Comparison of ENCODE assay signal across 14 mouse cellular contexts in genomic region chr17:86410496-86410895, GRCm38 (mm10).
DNase-seq lines count a peak whose midpoint lies in the region; ATAC-seq and TF ChIP-seq lines count a peak whose summit lies in the region.
"Had no signal": no experiment of that assay in that cellular context is flagged by ENCODE, and none has a peak within 500 bp of the region (broad histone marks: within the 10 kb centered on the region; RNA-seq: fewer than 3 reads in every experiment).

No protein-coding gene starts in this region.

- H3K9me3 ChIP-seq in lung, embryonic 15.5 days = no peaks in the 10 kb centered on the region
- no peaks in the 10 kb centered on the region for H3K9me3 ChIP-seq in hindbrain, embryonic 13.5 days
- H3K9me3 ChIP-seq in midbrain, embryonic 12.5 days = no peaks in the 10 kb centered on the region
- no peaks in the 10 kb centered on the region for H3K9me3 ChIP-seq in stomach, postnatal 0 days (ENCODE audit: control insufficient read depth, low read length)
- H3K9me3 ChIP-seq: intestine, embryonic 15.5 days; limb, embryonic 10.5 days; liver, embryonic 13.5 days had no signal

- WGBS in lung, embryonic 15.5 days = 66% methylated on average over 12 of the region's 12 CpGs
- WGBS in hindbrain, embryonic 13.5 days = 42% methylated on average over 12 of the region's 12 CpGs
- WGBS in midbrain, embryonic 12.5 days = 38% methylated on average over 12 of the region's 12 CpGs
- 67% methylated on average over 12 of the region's 12 CpGs for WGBS in stomach, postnatal 0 days

- no peak for TF ChIP-seq CTCF in stomach, postnatal 0 days (IDR thresholded peaks at IDR 0.05; ENCODE audit: low read depth)

- H3K4me2 ChIP-seq in lung, embryonic 15.5 days = no peak overlapping the region
- 0 out of 2 replicates have a peak overlapping the region, but pooled peaks have one; percentile 25 for H3K4me2 ChIP-seq in hindbrain, embryonic 13.5 days
- H3K4me2 ChIP-seq in midbrain, embryonic 12.5 days (replicated peaks) = peak overlapping the region; percentile 27
- no peak overlapping the region for H3K4me2 ChIP-seq in stomach, postnatal 0 days (replicated peaks; ENCODE audit: low read depth)
- H3K4me2 ChIP-seq: intestine, embryonic 15.5 days; liver, embryonic 13.5 days had no signal

- no peaks in the 10 kb centered on the region for H3K36me3 ChIP-seq in lung, embryonic 15.5 days
- H3K36me3 ChIP-seq in hindbrain, embryonic 13.5 days = no peaks in the 10 kb centered on the region
- no peaks in the 10 kb centered on the region for H3K36me3 ChIP-seq in midbrain, embryonic 12.5 days
- H3K36me3 ChIP-seq in stomach, postnatal 0 days (ENCODE audit: control insufficient read depth, insufficient read depth, low read length) = no peaks in the 10 kb centered on the region
- H3K36me3 ChIP-seq: intestine, embryonic 15.5 days; limb, embryonic 10.5 days; liver, embryonic 13.5 days had no signal

- no peak for ATAC-seq in lung, embryonic 15.5 days (ENCODE audit: borderline replicate concordance, extremely low read depth, low FRiP score, low TSS enrichment)
- ATAC-seq in hindbrain, embryonic 13.5 days (ENCODE audit: low FRiP score) = peak; percentile 34; the same call in 1 of the 2 replicates
- peak; percentile 47; the same call in 1 of the 2 replicates for ATAC-seq in midbrain, embryonic 12.5 days (ENCODE audit: low FRiP score, low read depth)
- 0 out of 2 replicates have a peak, but pooled peaks have one; percentile 24 for ATAC-seq in stomach, postnatal 0 days (ENCODE audit: low FRiP score, low TSS enrichment)
- ATAC-seq: activated CD4-positive, CD25-positive, alpha-beta regulatory T cell, adult 4 months; CD4-positive, CD25-positive, alpha-beta regulatory T cell, adult 4 months; intestine, embryonic 15.5 days had no signal

- H3K27ac ChIP-seq in lung, embryonic 15.5 days = peak overlapping the region; percentile 29; the same call in 1 of the 2 replicates
- peak overlapping the region; percentile 55 for H3K27ac ChIP-seq in hindbrain, embryonic 13.5 days
- H3K27ac ChIP-seq in midbrain, embryonic 12.5 days (replicated peaks) = no peak overlapping the region; the same call in 1 of the 2 replicates
- H3K27ac ChIP-seq in stomach, postnatal 0 days (replicated peaks) = no peak overlapping the region
- H3K27ac ChIP-seq: intestine, embryonic 15.5 days; liver, embryonic 13.5 days had no signal

- no peaks in the 10 kb centered on the region for H3K27me3 ChIP-seq in lung, embryonic 15.5 days
- H3K27me3 ChIP-seq in hindbrain, embryonic 13.5 days = 0 out of 2 replicates have a peak, but pooled peaks cover 2% of the 10 kb centered on the region
- peaks cover 43% of the 10 kb centered on the region for H3K27me3 ChIP-seq in midbrain, embryonic 12.5 days
- H3K27me3 ChIP-seq in stomach, postnatal 0 days (ENCODE audit: control insufficient read depth, insufficient read depth, low read length) = no peaks in the 10 kb centered on the region
- H3K27me3 ChIP-seq: intestine, embryonic 15.5 days; liver, embryonic 13.5 days had no signal

- no peak overlapping the region for H3K4me3 ChIP-seq in lung, embryonic 15.5 days
- H3K4me3 ChIP-seq in hindbrain, embryonic 13.5 days = no peak overlapping the region
- H3K4me3 ChIP-seq in midbrain, embryonic 12.5 days = no peak overlapping the region
- no peak overlapping the region for H3K4me3 ChIP-seq in stomach, postnatal 0 days (ENCODE audit: low read depth, low read length)
- H3K4me3 ChIP-seq: intestine, embryonic 15.5 days; limb, embryonic 10.5 days; liver, embryonic 13.5 days had no signal

- no peak for TF ChIP-seq EP300 in stomach, postnatal 0 days (optimal IDR thresholded peaks at IDR 0.05)

- H3K4me1 ChIP-seq in lung, embryonic 15.5 days = peaks cover 33% of the 10 kb centered on the region
- H3K4me1 ChIP-seq in hindbrain, embryonic 13.5 days (replicated peaks) = peaks cover 47% of the 10 kb centered on the region
- peaks cover 33% of the 10 kb centered on the region for H3K4me1 ChIP-seq in midbrain, embryonic 12.5 days
- peaks cover 7% of the 10 kb centered on the region; the same call in 1 of the 2 replicates for H3K4me1 ChIP-seq in stomach, postnatal 0 days (replicated peaks; ENCODE audit: control insufficient read depth, insufficient read depth)

- DNase-seq in lung, adult 18-20 months = no peak
- no peak for DNase-seq in stomach, postnatal 0 days (ENCODE audit: low spot score)
- DNase-seq in kidney, postnatal 4 days = no peak
- no peak for DNase-seq in spleen, adult 12 weeks (ENCODE audit: low spot score)
- DNase-seq: cerebellum, adult 11 months; kidney, postnatal 10 days; liver, embryonic 13.5 days had no signal

- H3K9ac ChIP-seq in lung, embryonic 15.5 days = no peak overlapping the region
- H3K9ac ChIP-seq in hindbrain, embryonic 13.5 days = peak overlapping the region; percentile 8; the same call in 1 of the 2 replicates
- no peak overlapping the region for H3K9ac ChIP-seq in midbrain, embryonic 12.5 days (replicated peaks)
- H3K9ac ChIP-seq in stomach, postnatal 0 days (ENCODE audit: low read length) = no peak overlapping the region
- H3K9ac ChIP-seq: intestine, embryonic 15.5 days; liver, embryonic 13.5 days had no signal

Comparison
In these comparisons a context has a peak if more than half of its experiments do, and no peak if none do; other contexts are left out.
1. H3K27ac ChIP-seq: peak in lung, embryonic 15.5 days (single experiment) and hindbrain, embryonic 13.5 days (single experiment); none in midbrain, embryonic 12.5 days (single experiment) and stomach, postnatal 0 days (single experiment).
2. H3K4me2 ChIP-seq: peak in hindbrain, embryonic 13.5 days (single experiment) and midbrain, embryonic 12.5 days (single experiment); none in lung, embryonic 15.5 days (single experiment) and stomach, postnatal 0 days (single experiment).